Mouse (Mus musculus): ENCODE measurements at regions not wholly inside any gene's neighbourhood (a gene's known extent, or its start where the extent isn't known, plus 50 kb on each side); places are given as distances from the start of the nearest gene placed in this dataset.

- DNase-seq (ENCODE audit: low read depth): no peak
Observed at GRCm38 (mm10) chr12:96617226-96617625, 925.2 kb downstream of the Flrt2 start.
